Mouse (Mus musculus): ENCODE measurements around the gene Bpifb1. TPM values are rescaled to one million over a fixed set of nuclear protein-coding genes. Genes with fewer than 3 reads are reported as not detected.
"Not testable (repeated sequence)": the region's sequence is repeated elsewhere in the genome, so short reads cannot be mapped to it uniquely, and the experiment has no call there.

Bpifb1 gene
- total and polyA plus RNA-seq, 3 experiments: 0.14 to 65.7 TPM; not detected in 1

DNA sequence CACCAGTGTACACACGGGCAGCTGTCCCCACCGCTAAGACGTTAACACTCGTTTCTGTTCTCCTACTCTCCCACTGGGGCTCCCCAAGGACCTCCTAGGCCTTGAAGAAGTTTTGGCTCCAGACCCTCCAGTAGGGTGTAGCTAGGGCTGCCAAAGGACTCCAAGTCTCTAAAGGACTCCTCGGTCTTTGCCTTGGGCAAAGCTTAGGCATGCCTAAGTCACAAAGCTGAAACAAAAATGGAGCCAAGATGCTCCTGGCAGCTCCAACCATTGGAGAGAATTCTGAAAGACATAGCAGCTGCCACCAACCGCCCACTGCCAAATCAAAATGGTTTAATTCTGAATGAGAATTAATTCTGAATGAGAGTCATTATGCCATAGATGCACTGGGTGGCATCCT is 42.8 kb downstream of the Bpifb1 start:
- Histone ChIP-seq H3K4me3 (no peak overlapping the region), H3K27me3 (ENCODE audit: control insufficient read depth, insufficient read depth, low read length) (no peaks in the 10 kb centered on the region), H3K79me2 (replicated peaks; ENCODE audit: control insufficient read depth, insufficient read depth, low read length) (no peaks in the 10 kb centered on the region), H3K27ac (no peak overlapping the region), H3K9ac (ENCODE audit: low read depth, low read length) (no peak overlapping the region), H3K4me1 (ENCODE audit: control insufficient read depth, insufficient read depth, low read length) (no peaks in the 10 kb centered on the region), H3K36me3 (ENCODE audit: control insufficient read depth, insufficient read depth, low read length) (no peaks in the 10 kb centered on the region)
- intact Hi-C loops (cut with DNase I): no loop called here
- no peak for DNase-seq
- 87% methylated on average over 6 of the region's 6 CpGs for WGBS
- no peak for TF ChIP-seq EP300 (IDR thresholded peaks at IDR 0.05; ENCODE audit: insufficient read depth, low read depth, low read length)

DNA sequence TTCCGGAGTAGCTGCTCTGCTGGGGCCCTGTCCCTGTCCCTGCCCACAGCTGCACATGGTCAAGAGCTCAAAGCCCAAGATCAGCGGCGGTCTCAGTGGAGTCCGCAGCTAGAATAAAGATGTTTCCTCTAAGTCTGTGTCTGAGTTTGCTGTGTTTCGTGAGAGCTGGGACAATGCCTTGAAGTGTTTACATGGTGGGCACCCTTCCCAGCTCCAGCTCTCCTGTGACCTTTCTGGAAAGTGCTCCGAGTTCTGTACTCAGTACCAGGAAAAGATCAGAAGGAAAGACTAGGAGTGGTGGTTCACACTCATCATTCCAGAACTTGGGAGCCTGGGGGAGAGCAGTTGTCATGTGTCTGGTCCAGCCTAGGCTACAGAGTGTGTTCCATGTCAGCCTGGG is 50.2 kb downstream of the Bpifb1 start:
- intact Hi-C loops (cut with DNase I): no loop called here
- 74% methylated on average over 6 of the region's 6 CpGs for WGBS

GRCm38 (mm10) chr2:154242726-154243125 is 52.1 kb downstream of the Bpifb1 start:
- H3K4me3 ChIP-seq; H3K9ac ChIP-seq (ENCODE audit: low read depth, low read length); H3K4me1 ChIP-seq (ENCODE audit: control insufficient read depth, insufficient read depth, low read length); H3K27me3 ChIP-seq (ENCODE audit: control insufficient read depth, insufficient read depth, low read length); H3K36me3 ChIP-seq (ENCODE audit: control insufficient read depth, insufficient read depth, low read length); H3K79me2 ChIP-seq (replicated peaks; ENCODE audit: control insufficient read depth, insufficient read depth, low read length); H3K27ac ChIP-seq; DNase-seq; intact Hi-C loops (cut with DNase I): not testable (repeated sequence)
- 95% methylated on average over 12 of the region's 12 CpGs for WGBS

More for the DNA sequence above, 50.2 kb downstream of the Bpifb1 start:
- DNase-seq: no peak
- Histone ChIP-seq H3K79me2 (replicated peaks; ENCODE audit: control insufficient read depth, insufficient read depth, low read length) (no peaks in the 10 kb centered on the region), H3K4me1 (ENCODE audit: control insufficient read depth, insufficient read depth, low read length) (no peaks in the 10 kb centered on the region), H3K36me3 (ENCODE audit: control insufficient read depth, insufficient read depth, low read length) (no peaks in the 10 kb centered on the region), H3K4me3 (no peak overlapping the region), H3K27me3 (ENCODE audit: control insufficient read depth, insufficient read depth, low read length) (no peaks in the 10 kb centered on the region; the same call in 1 of the 2 replicates), H3K9ac (ENCODE audit: low read depth, low read length) (no peak overlapping the region), H3K27ac (no peak overlapping the region)
- TF ChIP-seq CTCF (IDR thresholded peaks at IDR 0.05): no peak
- no peak for TF ChIP-seq EP300 (IDR thresholded peaks at IDR 0.05; ENCODE audit: insufficient read depth, low read depth, low read length)
- TF ChIP-seq POLR2A (IDR thresholded peaks at IDR 0.05; ENCODE audit: insufficient read depth, low read depth, low read length): no peak

DNA sequence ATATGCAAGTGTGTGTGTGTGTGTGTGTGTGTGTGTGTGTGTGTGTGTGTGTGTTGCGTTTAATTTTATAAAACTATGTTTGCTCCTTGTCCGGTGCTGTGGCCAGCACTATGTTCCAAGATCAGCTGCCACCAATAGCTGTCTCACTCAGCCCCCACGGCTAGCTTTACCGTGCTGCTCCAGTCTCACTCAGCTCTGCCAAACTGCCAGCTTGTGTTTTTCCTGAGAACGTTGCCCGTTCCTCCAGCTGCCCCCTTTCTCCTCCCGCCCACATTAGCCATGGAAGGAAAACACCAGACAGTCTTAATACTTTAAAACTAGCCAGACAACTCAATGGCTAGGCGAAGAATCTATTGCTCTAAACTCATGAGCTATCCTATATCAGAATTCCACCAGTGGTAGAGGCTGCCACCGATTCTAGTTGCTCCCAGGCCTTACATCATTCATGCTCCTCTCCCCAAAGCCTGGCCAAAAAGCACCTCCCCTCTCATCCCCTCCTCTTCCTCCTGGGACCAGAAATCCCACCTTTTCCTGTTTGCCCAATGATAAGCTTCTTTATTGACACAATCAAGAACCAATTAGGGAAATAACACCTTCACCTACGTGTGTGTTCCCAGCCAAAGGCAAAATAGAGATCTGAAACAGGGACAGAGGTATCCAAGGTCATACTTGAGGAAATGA is 52.9 kb downstream of the Bpifb1 start:
- TF ChIP-seq POLR2A (IDR thresholded peaks at IDR 0.05; ENCODE audit: insufficient read depth, low read depth, low read length) (no peak), EP300 (IDR thresholded peaks at IDR 0.05; ENCODE audit: insufficient read depth, low read depth, low read length) (no peak), CTCF (IDR thresholded peaks at IDR 0.05) (no peak)
- no peaks in the 10 kb centered on the region; the same call in 1 of the 2 replicates for H3K27me3 ChIP-seq (ENCODE audit: control insufficient read depth, insufficient read depth, low read length)
- WGBS: 85% methylated on average over 10 of the region's 10 CpGs
- no peak overlapping the region for H3K4me3 ChIP-seq
- DNase-seq: no peak
- no peaks in the 10 kb centered on the region for H3K36me3 ChIP-seq (ENCODE audit: control insufficient read depth, insufficient read depth, low read length)
- no peaks in the 10 kb centered on the region for H3K4me1 ChIP-seq (ENCODE audit: control insufficient read depth, insufficient read depth, low read length)
- no peaks in the 10 kb centered on the region for H3K79me2 ChIP-seq (replicated peaks; ENCODE audit: control insufficient read depth, insufficient read depth, low read length)
- no peak overlapping the region for H3K9ac ChIP-seq (ENCODE audit: low read depth, low read length)
- H3K27ac ChIP-seq: no peak overlapping the region
- intact Hi-C loops (cut with DNase I): no loop called here

DNA sequence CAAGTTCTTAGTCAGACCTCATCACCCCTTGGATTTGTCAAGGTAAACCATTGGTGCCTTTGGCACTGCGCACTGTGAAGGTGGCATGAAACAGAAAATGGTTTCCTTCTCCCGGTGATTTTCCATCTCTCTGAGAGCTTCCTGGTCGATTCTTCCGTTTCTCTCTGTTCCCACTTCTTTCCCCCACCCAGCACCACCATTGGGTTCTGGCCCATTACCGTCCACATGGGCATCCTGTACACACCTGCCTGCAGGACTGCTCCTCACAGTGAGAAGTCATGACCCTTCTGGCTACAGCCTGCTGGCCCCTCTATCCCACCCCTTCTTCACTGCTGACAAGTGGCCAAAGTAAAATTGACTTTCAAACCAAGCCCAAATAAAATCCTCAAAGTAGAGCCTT is 54.7 kb downstream of the Bpifb1 start:
- no peak for TF ChIP-seq EP300 (IDR thresholded peaks at IDR 0.05; ENCODE audit: insufficient read depth, low read depth, low read length)
- TF ChIP-seq CTCF (IDR thresholded peaks at IDR 0.05): no peak
- TF ChIP-seq POLR2A (IDR thresholded peaks at IDR 0.05; ENCODE audit: insufficient read depth, low read depth, low read length): no peak
- intact Hi-C loops (cut with DNase I): no loop called here
- no peak overlapping the region for H3K27ac ChIP-seq
- H3K4me3 ChIP-seq: no peak overlapping the region
- 85% methylated on average over 5 of the region's 5 CpGs for WGBS
- no peaks in the 10 kb centered on the region; the same call in 1 of the 2 replicates for H3K27me3 ChIP-seq (ENCODE audit: control insufficient read depth, insufficient read depth, low read length)
- DNase-seq: no peak
- no peaks in the 10 kb centered on the region for H3K36me3 ChIP-seq (ENCODE audit: control insufficient read depth, insufficient read depth, low read length)
- no peak overlapping the region for H3K9ac ChIP-seq (ENCODE audit: low read depth, low read length)
- no peaks in the 10 kb centered on the region for H3K79me2 ChIP-seq (replicated peaks; ENCODE audit: control insufficient read depth, insufficient read depth, low read length)
- H3K4me1 ChIP-seq (ENCODE audit: control insufficient read depth, insufficient read depth, low read length): no peaks in the 10 kb centered on the region

GRCm38 (mm10) chr2:154255254-154255653 is 64.6 kb downstream of the Bpifb1 start:
- DNase-seq; H3K27me3 ChIP-seq (ENCODE audit: control insufficient read depth, insufficient read depth, low read length); H3K27ac ChIP-seq; H3K36me3 ChIP-seq (ENCODE audit: control insufficient read depth, insufficient read depth, low read length); H3K79me2 ChIP-seq (replicated peaks; ENCODE audit: control insufficient read depth, insufficient read depth, low read length); intact Hi-C loops (cut with DNase I); H3K4me1 ChIP-seq (ENCODE audit: control insufficient read depth, insufficient read depth, low read length); H3K9ac ChIP-seq (ENCODE audit: low read depth, low read length); H3K4me3 ChIP-seq: not testable (repeated sequence)
- WGBS: 95% methylated on average over 2 of the region's 4 CpGs
